Mouse (Mus musculus) kidney, adult 10 weeks (tissue): ENCODE data around the gene Nptxr. TPM values are rescaled to one million over a fixed set of nuclear protein-coding genes. Genes with fewer than 3 reads are reported as not detected.

Experiments
- polyA plus RNA-seq: library from polyadenylated mRNA; stranded (reverse); fragments of 350-450 nt; fragmentation: Illumina TruSeq; extraction: RNeasy Lipid Tissue Mini Kit (QIAGEN cat#74804); gene quantifications from one replicate; pipeline ENCODE4 v1.2.3, GENCODE M21; 2014; ENCODE audit warnings: low read depth, low replicate concordance

Nptxr gene
- 0.16 TPM for polyA plus RNA-seq

GRCm38 (mm10) chr15:79804352-79805071 lies at the start of gene Nptxr:
Nptxr (minus strand) TSS chr15:79804766.

DNA sequence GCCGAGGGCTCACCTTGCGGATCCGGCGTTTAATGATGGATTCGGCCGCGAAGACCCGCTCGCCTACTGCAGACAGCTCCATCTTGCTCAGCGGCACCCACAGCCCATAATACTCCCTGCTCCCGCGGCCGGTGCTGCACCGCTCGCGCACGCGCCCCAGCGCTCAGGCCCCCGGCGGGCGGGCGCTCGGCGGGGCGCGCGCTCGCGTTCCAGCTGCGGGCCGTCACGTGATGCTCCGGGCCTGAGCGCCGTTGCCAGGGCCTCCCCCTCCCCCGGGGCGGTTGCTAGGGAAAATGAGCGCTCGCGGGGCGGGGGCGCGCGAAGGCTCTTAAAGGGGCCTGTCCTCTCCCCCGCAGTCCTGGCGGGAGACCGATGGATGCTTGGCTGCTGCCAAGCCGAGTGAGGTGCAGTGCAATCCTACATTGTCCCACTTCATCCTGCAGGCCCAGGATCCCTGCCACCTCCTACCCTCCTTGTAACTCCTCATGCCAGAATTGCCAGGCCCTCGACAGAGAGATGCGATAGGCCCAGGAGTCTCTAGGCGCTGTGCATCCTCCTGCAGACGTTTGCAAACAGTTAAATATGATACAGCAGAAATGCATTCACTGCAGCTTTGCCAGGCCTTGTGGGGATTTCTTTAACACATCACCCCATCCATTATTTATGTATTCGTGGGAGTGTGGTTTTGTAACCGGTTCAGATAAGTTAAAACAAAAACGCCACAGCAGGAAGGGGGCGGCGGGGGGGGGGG lies 29.7 kb upstream of the Nptxr start, which contains the start of the genes Npcd and Cbx6:
Gene Npcd, minus strand, starts transcription at position 108 of the 751 bp plus-strand sequence.
Gene Cbx6, minus strand, starts transcription at position 559 of the 751 bp plus-strand sequence.

GRCm38 (mm10) chr15:79777749-79778148 lies 26.8 kb downstream of the Nptxr start, which contains the start of gene Dnal4:
Dnal4 (minus strand) TSS chr15:79777849.

GRCm38 (mm10) chr15:79741921-79742705 lies 62.5 kb downstream of the Nptxr start, which contains the start of gene Sun2:
Sun2 (minus strand) TSS chr15:79742536.

Other genes starting within 250 kb of the Nptxr start
- gene Dmc1, start 199.7 kb downstream of the Nptxr start, polyA plus RNA-seq = not detected
- 1.5 TPM for gene Fam227a, start 145.8 kb downstream of the Nptxr start, polyA plus RNA-seq
- gene Cby1, start 145.6 kb downstream of the Nptxr start, polyA plus RNA-seq = 2.2 TPM
- gene Tomm22, start 133.9 kb downstream of the Nptxr start, polyA plus RNA-seq = 247 TPM
- 10.3 TPM for gene Josd1, start 116.8 kb downstream of the Nptxr start, polyA plus RNA-seq
- 0.73 TPM for gene Gtpbp1, start 113.9 kb downstream of the Nptxr start, polyA plus RNA-seq
- 2.7 TPM for gene Sun2, start 62.2 kb downstream of the Nptxr start, polyA plus RNA-seq
- 1.3 TPM for gene Dnal4, start 26.9 kb downstream of the Nptxr start, polyA plus RNA-seq
- not detected for gene Npcd, start 29.5 kb upstream of the Nptxr start, polyA plus RNA-seq
- 3.4 TPM for gene Cbx6, start 29.9 kb upstream of the Nptxr start, polyA plus RNA-seq
- gene Apobec3, start 86.9 kb upstream of the Nptxr start, polyA plus RNA-seq = 6.3 TPM
- 1.8 TPM for gene Cbx7, start 166.4 kb upstream of the Nptxr start, polyA plus RNA-seq
- gene Pdgfb, start 210.2 kb upstream of the Nptxr start, polyA plus RNA-seq = 0.97 TPM